Comparison of ENCODE assay signal across 19 mouse cellular contexts in the genomic region with DNA sequence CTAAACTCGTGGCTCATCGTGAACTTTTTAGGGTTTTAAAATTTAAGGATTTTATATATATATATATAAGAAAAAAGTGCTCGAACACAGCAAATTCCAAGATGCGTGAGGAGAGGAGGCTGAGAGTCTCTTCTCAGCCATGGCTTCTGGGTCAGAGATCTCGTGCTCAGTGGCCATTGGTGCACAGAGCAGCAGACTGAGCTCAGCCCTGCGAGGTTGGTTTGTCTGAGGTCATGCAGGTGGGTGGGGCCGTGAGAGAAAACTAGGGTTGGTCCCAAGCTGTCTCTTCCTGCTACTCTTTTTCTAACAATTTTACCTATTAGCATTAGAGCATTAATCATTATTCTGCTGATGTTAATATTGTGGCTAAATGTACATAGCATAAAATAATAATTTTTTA. TPM values are rescaled to one million over a fixed set of nuclear protein-coding genes. Genes with fewer than 3 reads are reported as not detected.
A peak's percentile ranks its signal among the peaks of the same experiment; 100 is the strongest.
DNase-seq lines count a peak whose midpoint lies in the region; ATAC-seq lines count a peak whose summit lies in the region.
"Had no signal": no experiment of that assay in that cellular context is flagged by ENCODE, and none has a peak within 500 bp of the region (broad histone marks: within the 10 kb centered on the region; RNA-seq: fewer than 3 reads in every experiment).

No protein-coding gene starts in this region.

- H3K36me3 ChIP-seq in intestine, embryonic 14.5 days (ENCODE audit: control insufficient read depth, insufficient read depth, low read length) = no peaks in the 10 kb centered on the region
- peaks cover 8% of the 10 kb centered on the region; the same call in 1 of the 2 replicates for H3K36me3 ChIP-seq in intestine, embryonic 15.5 days
- H3K36me3 ChIP-seq in lung, embryonic 16.5 days (ENCODE audit: control insufficient read depth, insufficient read depth, low read length) = peaks cover 4% of the 10 kb centered on the region; the same call in 1 of the 2 replicates

- ATAC-seq in intestine, embryonic 14.5 days (replicated peaks; ENCODE audit: low FRiP score, low TSS enrichment, low read depth) = no peak
- no peak for ATAC-seq in intestine, embryonic 15.5 days
- ATAC-seq in lung, embryonic 16.5 days (ENCODE audit: low read depth) = peak; percentile 51; the same call in 1 of the 2 replicates
- ATAC-seq: forebrain, embryonic 15.5 days; Patski had no signal

- no peak overlapping the region for H3K4me3 ChIP-seq in intestine, embryonic 14.5 days (ENCODE audit: low read depth, low read length)
- no peak overlapping the region for H3K4me3 ChIP-seq in intestine, embryonic 15.5 days (replicated peaks)
- H3K4me3 ChIP-seq in lung, embryonic 16.5 days (ENCODE audit: low read length) = no peak overlapping the region
- H3K4me3 ChIP-seq: forebrain, embryonic 15.5 days; heart, embryonic 13.5 days; hindbrain, embryonic 15.5 days had no signal

- H3K27me3 ChIP-seq in intestine, embryonic 14.5 days (replicated peaks; ENCODE audit: control insufficient read depth, insufficient read depth, low read length) = no peaks in the 10 kb centered on the region
- no peaks in the 10 kb centered on the region for H3K27me3 ChIP-seq in intestine, embryonic 15.5 days (replicated peaks)
- H3K27me3 ChIP-seq in lung, embryonic 16.5 days (ENCODE audit: control insufficient read depth, insufficient read depth, low read depth, low read length) = no peaks in the 10 kb centered on the region
- H3K27me3 ChIP-seq: forebrain, embryonic 15.5 days; heart, embryonic 13.5 days; hindbrain, embryonic 15.5 days; Patski had no signal

- peak overlapping the region; percentile 14; the same call in 1 of the 2 replicates for H3K4me2 ChIP-seq in intestine, embryonic 14.5 days (ENCODE audit: low read length)
- H3K4me2 ChIP-seq in intestine, embryonic 15.5 days (replicated peaks) = no peak overlapping the region
- 0 out of 2 replicates have a peak overlapping the region, but pooled peaks have one; percentile 25 for H3K4me2 ChIP-seq in lung, embryonic 16.5 days (ENCODE audit: low read depth, low read length)
- H3K4me2 ChIP-seq: forebrain, embryonic 15.5 days; heart, embryonic 13.5 days; hindbrain, embryonic 15.5 days had no signal

- DNase-seq in intestine, embryonic 14.5 days (ENCODE audit: low spot score) = no peak
- no peak for DNase-seq in lung, postnatal 14 days
- DNase-seq in R1 (ENCODE audit: low read depth, low spot score) = peak; percentile 39
- no peak for DNase-seq in spleen, postnatal 10 days (ENCODE audit: low spot score in 2 of 2)
- DNase-seq in embryo, embryonic 11 days = no peak
- DNase-seq: adrenal gland, postnatal 10 days; cerebellum, adult 11 months; cerebellum, adult 8-10 months; cerebellum, postnatal 14 days; gastrocnemius, postnatal 36 days; heart, adult 11 months; heart, postnatal 36 days had no signal

- 52% methylated on average over 7 of the region's 7 CpGs for whole genome bisulfite sequencing in intestine, embryonic 14.5 days
- WGBS in intestine, embryonic 15.5 days = 56% methylated on average over 7 of the region's 7 CpGs
- 49% methylated on average over 7 of the region's 7 CpGs for WGBS in lung, embryonic 16.5 days

- no peaks in the 10 kb centered on the region; the same call in 1 of the 2 replicates for H3K4me1 ChIP-seq in intestine, embryonic 14.5 days (replicated peaks; ENCODE audit: control insufficient read depth, insufficient read depth, low read length)
- no peaks in the 10 kb centered on the region for H3K4me1 ChIP-seq in intestine, embryonic 15.5 days (replicated peaks)
- peaks cover 11% of the 10 kb centered on the region; the same call in 1 of the 2 replicates for H3K4me1 ChIP-seq in lung, embryonic 16.5 days (replicated peaks; ENCODE audit: control insufficient read depth, insufficient read depth, low read length)
- H3K4me1 ChIP-seq: hindbrain, embryonic 15.5 days had no signal

- H3K9ac ChIP-seq in intestine, embryonic 14.5 days (ENCODE audit: low read length) = no peak overlapping the region
- no peak overlapping the region for H3K9ac ChIP-seq in intestine, embryonic 15.5 days
- H3K9ac ChIP-seq in lung, embryonic 16.5 days (ENCODE audit: low read length) = no peak overlapping the region
- H3K9ac ChIP-seq: forebrain, embryonic 15.5 days; heart, embryonic 13.5 days; hindbrain, embryonic 15.5 days had no signal

- no peaks in the 10 kb centered on the region for H3K9me3 ChIP-seq in intestine, embryonic 14.5 days (ENCODE audit: control insufficient read depth, low read length)
- H3K9me3 ChIP-seq in intestine, embryonic 15.5 days = no peaks in the 10 kb centered on the region
- H3K9me3 ChIP-seq in lung, embryonic 16.5 days (ENCODE audit: control insufficient read depth, low read length) = no peaks in the 10 kb centered on the region
- H3K9me3 ChIP-seq: forebrain, embryonic 15.5 days; heart, embryonic 13.5 days; hindbrain, embryonic 15.5 days had no signal

- peak overlapping the region; percentile 17; the same call in 1 of the 2 replicates for H3K27ac ChIP-seq in intestine, embryonic 14.5 days (ENCODE audit: low read depth)
- H3K27ac ChIP-seq in intestine, embryonic 15.5 days = no peak overlapping the region
- peak overlapping the region; percentile 38; the same call in 1 of the 2 replicates for H3K27ac ChIP-seq in lung, embryonic 16.5 days (ENCODE audit: low read length)
- H3K27ac ChIP-seq: forebrain, embryonic 15.5 days; heart, embryonic 13.5 days; hindbrain, embryonic 15.5 days had no signal

RNA-seq across cellular contexts. Expression of a gene that starts 30.9 kb away (rescaled TPM):
- 26.0 and 28.1 TPM in 2 replicates for polyA plus RNA-seq in intestine, embryonic 14.5 days (2014; fragmentation: Nextera tagmentation; extraction: Ambion mirVana)
- polyA plus RNA-seq in intestine, embryonic 15.5 days (2015; fragmentation: Nextera tagmentation; extraction: Ambion mirVana) = 27.2 and 28.2 TPM in 2 replicates
- polyA plus RNA-seq in lung, embryonic 16.5 days (2015; fragmentation: Nextera tagmentation; extraction: Ambion mirVana) = 30.1 and 31.1 TPM in 2 replicates

RNA-seq across cellular contexts. Expression of a gene that starts 31.0 kb away (rescaled TPM):
- polyA plus RNA-seq in intestine, embryonic 14.5 days (2014; fragmentation: Nextera tagmentation; extraction: Ambion mirVana) = 0.09 TPM in 1 of 2 replicates, not detected in the other
- 0.08 and 0.14 TPM in 2 replicates for polyA plus RNA-seq in intestine, embryonic 15.5 days (2015; fragmentation: Nextera tagmentation; extraction: Ambion mirVana)
- 0.21 and 0.53 TPM in 2 replicates for polyA plus RNA-seq in lung, embryonic 16.5 days (2015; fragmentation: Nextera tagmentation; extraction: Ambion mirVana)
- polyA plus RNA-seq: C2C12; heart, embryonic 13.5 days had no signal
